Mouse (Mus musculus) stomach, postnatal 0 days (tissue): ENCODE results near the gene Socs4.

Experiments
- CTCF ChIP-seq: IDR thresholded peaks from 2 replicates; pipeline ENCODE4 v1.5.1; 2016; ENCODE audit warnings: antibody characterized with exemption, low read depth, mild to moderate bottlenecking, moderate library complexity
- EP300 ChIP-seq: optimal IDR thresholded peaks from 2 replicates; pipeline ENCODE3; 2016; ENCODE audit warnings: antibody characterized with exemption

DNA sequence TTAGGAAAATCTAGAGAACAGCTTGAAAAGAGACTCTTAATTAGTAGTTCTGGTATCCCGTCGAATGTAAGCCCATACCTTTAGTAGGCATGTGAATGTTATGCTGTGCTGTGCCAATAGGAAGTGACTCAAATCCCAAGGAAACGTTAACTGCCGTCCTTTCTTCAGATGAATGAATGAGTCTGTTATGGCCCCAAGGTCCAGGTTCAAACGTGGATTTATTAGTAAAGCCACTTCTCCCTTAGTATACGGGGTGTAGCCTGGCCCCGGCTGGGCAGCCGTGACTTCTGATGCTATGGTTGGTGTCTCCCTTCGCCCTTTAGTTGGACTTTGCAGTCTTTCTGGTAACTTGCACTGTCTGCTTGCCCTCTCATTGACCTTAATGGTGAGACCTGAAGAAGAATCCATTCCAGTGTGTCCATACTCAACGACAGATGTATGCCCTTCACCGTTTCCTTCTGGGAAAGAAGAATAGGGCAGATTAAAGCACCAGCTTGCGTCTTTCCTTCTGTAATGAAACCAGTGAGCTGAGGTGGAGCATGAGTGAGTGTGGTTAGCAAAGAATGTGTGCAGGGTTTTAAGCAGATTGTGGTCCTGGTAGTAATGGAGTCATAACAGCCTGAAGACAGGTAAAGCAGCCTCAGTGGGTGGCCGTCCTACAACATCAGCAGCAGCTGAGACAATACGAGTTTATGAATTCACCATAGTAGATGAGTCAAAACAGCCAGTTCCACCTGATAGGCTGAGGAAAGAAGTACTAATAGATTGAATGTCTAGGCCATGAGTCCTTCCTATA is 26.4 kb downstream of the Socs4 start:
- TF ChIP-seq CTCF (no peak), EP300 (no peak)
